Mouse (Mus musculus) heart, embryonic 14.5 days (tissue): ENCODE data around the gene Grid1. TPM values are rescaled to one million over a fixed set of nuclear protein-coding genes. Genes with fewer than 3 reads are reported as not detected.

Experiments
- ATAC-seq: fragments of 200-750 bp; cut with Nextera tagmentation; 2 replicates; pipeline ENCODE4 v1.8.0; 2017; ENCODE audit warnings: low read depth, moderate TSS enrichment; ENCODE audit not compliant: insufficient number of reproducible peaks, insufficient read depth, low FRiP score
- H3K27ac ChIP-seq, 2 experiments: fragments of 200-500 bp in 1 of 2; fragments of 300-500 bp in 1 of 2; sonication (generic) in 1 of 2; replicated peaks in 1 of 2; 2 replicates each; pipeline ENCODE4 v1.5.1; 2012 to 2014; ENCODE audit warnings: low read depth in 2 of 2, low read length in 2 of 2, control low read depth in 1 of 2, mild to moderate bottlenecking in 1 of 2, mixed read lengths in 1 of 2; ENCODE audit not compliant: control insufficient read depth in 1 of 2, insufficient read depth in 1 of 2
- H3K27me3 ChIP-seq: fragments of 300-500 bp; sonication (generic); 2 replicates; pipeline ENCODE4 v1.6.1; 2014; ENCODE audit warnings: mild to moderate bottlenecking, low read length, control low read depth; ENCODE audit not compliant: control insufficient read depth, insufficient read depth
- H3K36me3 ChIP-seq: fragments of 300-500 bp; sonication (generic); 2 replicates; pipeline ENCODE4 v1.6.1; 2014; ENCODE audit warnings: mild to moderate bottlenecking, control low read depth, low read length, mixed read lengths; ENCODE audit not compliant: control insufficient read depth, insufficient read depth
- H3K4me1 ChIP-seq, 2 experiments: fragments of 200-500 bp in 1 of 2; fragments of 300-500 bp in 1 of 2; sonication (generic) in 1 of 2; 2 replicates each; pipeline ENCODE4 v1.6.1; 2012 to 2014; ENCODE audit warnings: low read length in 2 of 2, control low read depth in 1 of 2, mixed read lengths in 1 of 2; ENCODE audit not compliant: control insufficient read depth in 2 of 2, insufficient read depth in 2 of 2
- H3K4me2 ChIP-seq: fragments of 300-500 bp; sonication (generic); 2 replicates; pipeline ENCODE4 v1.6.1; 2014; ENCODE audit warnings: mild to moderate bottlenecking, low read length
- H3K4me3 ChIP-seq, 2 experiments: fragments of 200-500 bp in 1 of 2; fragments of 300-500 bp in 1 of 2; sonication (generic) in 1 of 2; 2 replicates each; pipeline ENCODE4 v1.5.1; 2012 to 2014; ENCODE audit warnings: low read length in 2 of 2, mild to moderate bottlenecking in 2 of 2, control low read depth in 1 of 2, low read depth in 1 of 2, moderate library complexity in 1 of 2; ENCODE audit not compliant: control insufficient read depth in 1 of 2, insufficient read depth in 1 of 2
- H3K9ac ChIP-seq: fragments of 300-500 bp; sonication (generic); 2 replicates; pipeline ENCODE4 v1.6.1; 2014; ENCODE audit warnings: mild to moderate bottlenecking, low read length
- H3K9me3 ChIP-seq: fragments of 300-500 bp; sonication (generic); 2 replicates; pipeline ENCODE4 v1.6.1; 2016; ENCODE audit warnings: low read length, control low read depth; ENCODE audit not compliant: control insufficient read depth
- WGBS: fragments of 180-500 bp; shearing (Covaris S2); extraction: QIAGEN DNeasy Blood & Tissue Kit; methylation state at CpG from one replicate; pipeline ENCODE4 v1.1.7; 2014; 5-methylcytosine and 5-hydroxymethylcytosine counted together
- polyA plus RNA-seq: library from polyadenylated mRNA; unstranded; fragments of >200 nt; fragmentation: Nextera tagmentation; extraction: Ambion mirVana; gene quantifications from 2 replicates; pipeline ENCODE4 v1.2.1, GENCODE M21; 2014

Gene Grid1
- polyA plus RNA-seq, 1 experiment from 2014 or later: 0.46 TPM

GRCm38 (mm10) chr14:35538835-35539234 lies 718.9 kb downstream of the Grid1 start:
- 72% methylated on average over 3 of the region's 3 CpGs for WGBS
- H3K4me1 ChIP-seq: no peaks in the 10 kb centered on the region; a peak in 1 of 4 replicates
- no peak overlapping the region; a peak in 1 of 4 replicates for H3K27ac ChIP-seq
- no peak for ATAC-seq
- H3K9ac ChIP-seq: no peak overlapping the region
- no peak overlapping the region for H3K4me3 ChIP-seq
- no peaks in the 10 kb centered on the region for H3K9me3 ChIP-seq
- no peaks in the 10 kb centered on the region for H3K27me3 ChIP-seq
- H3K4me2 ChIP-seq: no peak overlapping the region
- H3K36me3 ChIP-seq: no peaks in the 10 kb centered on the region

- ATAC-seq: no peak
- Histone ChIP-seq H3K27me3 (no peaks in the 10 kb centered on the region), H3K9me3 (no peaks in the 10 kb centered on the region), H3K4me1 (no peaks in the 10 kb centered on the region; a peak in 1 of 4 replicates), H3K27ac (no peak overlapping the region), H3K36me3 (no peaks in the 10 kb centered on the region), H3K4me2 (no peak overlapping the region), H3K4me3 (no peak overlapping the region), H3K9ac (no peak overlapping the region)
- 62% methylated on average over 4 of the region's 4 CpGs for WGBS
These were observed 721.5 kb downstream of the Grid1 start for GRCm38 (mm10) chr14:35541254-35541991.

DNA sequence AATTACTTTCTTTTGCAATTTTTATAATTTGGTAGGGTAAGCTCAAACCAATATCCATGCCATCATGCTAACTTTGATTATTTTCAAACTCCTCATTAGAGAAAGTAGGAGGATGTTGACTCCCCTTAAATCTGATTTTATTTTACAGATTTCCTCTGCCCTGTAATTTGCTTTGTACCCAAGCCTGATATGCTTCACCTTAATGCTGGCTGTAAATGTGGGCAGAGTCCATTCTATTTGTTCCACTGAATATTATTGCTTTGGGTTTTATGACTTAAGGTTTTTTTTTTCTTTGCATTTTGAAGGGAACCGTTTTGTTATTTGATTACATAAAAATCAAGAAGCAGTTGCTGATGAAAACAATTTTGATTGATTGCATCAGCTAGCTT lies 722.1 kb downstream of the Grid1 start:
- ATAC-seq: no peak
- Histone ChIP-seq H3K9me3 (no peaks in the 10 kb centered on the region), H3K27ac (no peak overlapping the region), H3K4me3 (no peak overlapping the region), H3K4me2 (no peak overlapping the region), H3K36me3 (no peaks in the 10 kb centered on the region), H3K27me3 (no peaks in the 10 kb centered on the region), H3K4me1 (no peaks in the 10 kb centered on the region; a peak in 1 of 4 replicates), H3K9ac (no peak overlapping the region)
- 66% methylated on average over 1 of the region's 1 CpGs for WGBS

- no peak overlapping the region for H3K4me3 ChIP-seq
- no peaks in the 10 kb centered on the region for H3K36me3 ChIP-seq
- H3K9me3 ChIP-seq: no peaks in the 10 kb centered on the region
- no peak for ATAC-seq
- H3K4me1 ChIP-seq: no peaks in the 10 kb centered on the region
- WGBS: 77% methylated on average over 3 of the region's 3 CpGs
- H3K27me3 ChIP-seq: no peaks in the 10 kb centered on the region
- H3K27ac ChIP-seq: no peak overlapping the region
- H3K9ac ChIP-seq: no peak overlapping the region
- H3K4me2 ChIP-seq: no peak overlapping the region
These were observed 734.4 kb downstream of the Grid1 start for GRCm38 (mm10) chr14:35554288-35554687.

GRCm38 (mm10) chr14:35561244-35561893 lies 741.5 kb downstream of the Grid1 start:
- WGBS: 77% methylated on average over 3 of the region's 3 CpGs
- no peak for ATAC-seq
- Histone ChIP-seq H3K36me3 (no peaks in the 10 kb centered on the region), H3K4me3 (no peak overlapping the region), H3K27ac (no peak overlapping the region), H3K9me3 (no peaks in the 10 kb centered on the region), H3K9ac (no peak overlapping the region), H3K4me1 (no peaks in the 10 kb centered on the region), H3K27me3 (no peaks in the 10 kb centered on the region), H3K4me2 (no peak overlapping the region)

DNA sequence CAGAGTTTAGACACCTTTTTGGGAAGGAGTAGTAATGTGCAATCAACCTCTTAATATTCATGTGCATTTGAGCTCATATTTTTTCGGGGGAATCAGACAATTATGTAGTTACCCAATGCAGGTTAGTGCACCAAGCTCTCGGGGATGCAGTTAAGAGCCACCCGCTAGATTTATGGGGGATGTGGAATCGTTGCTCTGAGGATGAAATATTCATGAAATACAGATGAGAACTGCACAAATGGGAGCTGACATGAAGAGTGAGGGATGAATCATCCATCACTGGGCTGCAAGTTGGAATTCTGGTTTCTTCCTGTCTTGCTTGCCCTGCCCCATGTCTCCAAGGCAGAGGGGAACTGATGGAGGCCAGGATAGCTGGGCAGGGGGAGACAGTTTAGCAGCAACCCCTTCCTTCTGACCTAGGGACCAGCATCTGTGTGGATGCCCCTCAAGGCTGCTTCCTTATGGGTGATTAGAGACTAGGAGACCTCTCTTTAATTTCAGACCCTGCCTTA lies 753.1 kb downstream of the Grid1 start:
- no peak overlapping the region for H3K4me2 ChIP-seq
- no peaks in the 10 kb centered on the region for H3K27me3 ChIP-seq
- H3K9ac ChIP-seq: no peak overlapping the region
- H3K4me1 ChIP-seq: no peaks in the 10 kb centered on the region
- 74% methylated on average over 4 of the region's 4 CpGs for WGBS
- ATAC-seq: no peak
- no peak overlapping the region for H3K4me3 ChIP-seq
- no peak overlapping the region for H3K27ac ChIP-seq
- no peaks in the 10 kb centered on the region for H3K9me3 ChIP-seq
- H3K36me3 ChIP-seq: no peaks in the 10 kb centered on the region

GRCm38 (mm10) chr14:35574489-35574888 lies 754.6 kb downstream of the Grid1 start:
- no peak for ATAC-seq
- no peak overlapping the region for H3K4me2 ChIP-seq
- H3K4me3 ChIP-seq: no peak overlapping the region
- no peaks in the 10 kb centered on the region for H3K4me1 ChIP-seq
- no peaks in the 10 kb centered on the region for H3K9me3 ChIP-seq
- H3K27me3 ChIP-seq: no peaks in the 10 kb centered on the region
- no peaks in the 10 kb centered on the region for H3K36me3 ChIP-seq
- H3K9ac ChIP-seq: no peak overlapping the region
- H3K27ac ChIP-seq: no peak overlapping the region
- WGBS: 45% methylated on average over 2 of the region's 2 CpGs
